Mouse (Mus musculus) CH12.LX (cell line): ENCODE measurements around the gene Trcg1.

Experiments
- CTCF ChIP-seq, 2 experiments: IDR thresholded peaks in 1 of 2; conservative IDR thresholded peaks in 1 of 2; 2 replicates each; pipeline ENCODE4 v1.5.1; 2011 to 2012; ENCODE audit warnings: low read depth in 2 of 2, low read length in 2 of 2, improper control_type of control experiment in 1 of 2, inconsistent platforms in 1 of 2, mild to moderate bottlenecking in 1 of 2, moderate library complexity in 1 of 2
- EP300 ChIP-seq: IDR thresholded peaks from 2 replicates; pipeline ENCODE4 v1.6.1; 2011; ENCODE audit warnings: low read length, improper control_type of control experiment
- GABPA ChIP-seq: IDR thresholded peaks from 2 replicates; pipeline ENCODE4 v1.6.1; 2012; ENCODE audit warnings: low read depth, low read length, improper control_type of control experiment, inconsistent platforms; ENCODE audit not compliant: insufficient replicate concordance
- MAX ChIP-seq: IDR thresholded peaks from 2 replicates; pipeline ENCODE4 v1.6.1; 2011; ENCODE audit warnings: low read length, improper control_type of control experiment
- MEF2A ChIP-seq: IDR thresholded peaks from 2 replicates; pipeline ENCODE4 v1.6.1; 2014; ENCODE audit warnings: low read depth, mild to moderate bottlenecking, inconsistent platforms, low read length, improper control_type of control experiment, borderline replicate concordance
- POLR2A ChIP-seq: IDR thresholded peaks from 2 replicates; pipeline ENCODE4 v1.6.1; 2011; ENCODE audit warnings: low read depth, mild to moderate bottlenecking, improper control_type of control experiment, low read length
- RAD21 ChIP-seq: IDR thresholded peaks from 2 replicates; pipeline ENCODE4 v1.6.1; 2011; ENCODE audit warnings: low read depth, mild to moderate bottlenecking, low read length, improper control_type of control experiment, moderate library complexity
- SIN3A ChIP-seq: IDR thresholded peaks from 2 replicates; pipeline ENCODE4 v1.6.1; 2012; ENCODE audit warnings: low read length, improper control_type of control experiment, inconsistent platforms
- TBP ChIP-seq: conservative IDR thresholded peaks from 2 replicates; pipeline ENCODE4 v1.6.1; 2011; ENCODE audit warnings: low read depth, low read length, improper control_type of control experiment
- UBTF ChIP-seq: IDR thresholded peaks from 2 replicates; pipeline ENCODE4 v1.6.1; 2012; ENCODE audit warnings: low read depth, mild to moderate bottlenecking, inconsistent platforms, low read length, improper control_type of control experiment, moderate library complexity
- ZC3H11A ChIP-seq: IDR thresholded peaks from 2 replicates; pipeline ENCODE4 v1.6.1; 2012; ENCODE audit warnings: low read depth, mild to moderate bottlenecking, inconsistent platforms, low read length, improper control_type of control experiment
- ZMIZ1 ChIP-seq: IDR thresholded peaks from 2 replicates; pipeline ENCODE4 v1.6.1; 2012; ENCODE audit warnings: low read depth, mild to moderate bottlenecking, inconsistent platforms, low read length, improper control_type of control experiment
- ZNF384 ChIP-seq: IDR thresholded peaks from 2 replicates; pipeline ENCODE4 v1.6.1; 2012; ENCODE audit warnings: low read depth, low read length, improper control_type of control experiment, inconsistent platforms

DNA sequence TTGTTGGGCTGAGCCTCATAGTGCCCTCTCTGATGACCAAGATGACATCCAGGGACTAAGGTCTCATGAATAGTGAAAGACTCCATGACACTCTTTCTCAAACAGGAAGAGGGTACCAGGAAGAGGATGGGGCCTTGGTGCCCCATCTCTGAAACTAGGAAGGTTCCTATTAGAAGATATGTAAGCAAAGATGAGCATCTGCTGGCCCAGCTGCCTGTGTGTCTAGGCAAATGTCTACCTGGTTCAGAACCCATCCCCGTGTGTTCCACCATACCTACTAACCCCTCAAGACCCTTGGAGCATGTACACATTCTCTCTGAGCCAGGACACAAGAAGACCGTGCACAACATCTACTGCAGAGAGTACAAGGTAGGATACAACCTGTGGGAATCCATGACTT is at the start of gene Trcg1:
- TF ChIP-seq ZMIZ1 (no peak), CTCF (conservative IDR thresholded peaks at IDR 0.05 in 1 of 2, IDR thresholded peaks at IDR 0.05 in 1 of 2; ENCODE audit: low read depth in 2 of 2, low read length in 2 of 2) (no peak), POLR2A (no peak), TBP (no peak), ZC3H11A (no peak), MEF2A (no peak), RAD21 (no peak), EP300 (no peak), MAX (no peak), GABPA (no peak), SIN3A (no peak), ZNF384 (no peak), UBTF (no peak)
